Mouse (Mus musculus) T-helper 2 cell (primary cell): Measurements from ENCODE around the gene Mapk6.

Experiments
- in situ Hi-C: fragments of 300-600 bp; cut with MboI, MseI; formaldehyde crosslinking; loops from one replicate; pipeline ENCODE4 v1.15.1; 2025; ENCODE audit warnings: high pct_unique_total_duplicates

The Mapk6 gene

GRCm38 (mm10) chr9:75425796-75426391 is 16.1 kb upstream of the Mapk6 start:
- in situ Hi-C loops, result no loop called here

GRCm38 (mm10) chr9:75424358-75425150 is 14.7 kb upstream of the Mapk6 start:
- in situ Hi-C loops, result no loop called here

GRCm38 (mm10) chr9:75423683-75424082 is 13.9 kb upstream of the Mapk6 start:
- in situ Hi-C loops, result no loop called here

- in situ Hi-C loops, result no loop called here
Observed at GRCm38 (mm10) chr9:75422251-75422691, 12.5 kb upstream of the Mapk6 start.

GRCm38 (mm10) chr9:75414204-75414603 is 4.4 kb upstream of the Mapk6 start:
- in situ Hi-C loops, result no loop called here

GRCm38 (mm10) chr9:75413206-75413605 is 3.4 kb upstream of the Mapk6 start:
- in situ Hi-C loops, result no loop called here

GRCm38 (mm10) chr9:75411584-75411983 is 1.8 kb upstream of the Mapk6 start:
- in situ Hi-C loops, result no loop called here

- in situ Hi-C loops, result no loop called here
Observed at GRCm38 (mm10) chr9:75410868-75411487, 1.2 kb upstream of the Mapk6 start.

GRCm38 (mm10) chr9:75409031-75409851 is 564 bp downstream of the Mapk6 start:
- in situ Hi-C loops, result no loop called here

- in situ Hi-C loops, result no loop called here
Observed at GRCm38 (mm10) chr9:75408204-75408826, 1.5 kb downstream of the Mapk6 start.

GRCm38 (mm10) chr9:75407803-75408202 is 2.0 kb downstream of the Mapk6 start:
- in situ Hi-C loops, result no loop called here

- in situ Hi-C loops, result no loop called here
Observed at GRCm38 (mm10) chr9:75406121-75406520, 3.7 kb downstream of the Mapk6 start.

- in situ Hi-C loops, result no loop called here
Observed at GRCm38 (mm10) chr9:75403520-75403919, 6.3 kb downstream of the Mapk6 start.

GRCm38 (mm10) chr9:75401593-75402504 is 8.0 kb downstream of the Mapk6 start:
- in situ Hi-C loops, result no loop called here

- in situ Hi-C loops, result no loop called here
Observed at GRCm38 (mm10) chr9:75400639-75401038, 9.2 kb downstream of the Mapk6 start.

- in situ Hi-C loops, result loop anchor here (5.0 kb wide), 1 partner anchor 43 kb away; the partner anchor contains the start of gene Leo1
Observed at GRCm38 (mm10) chr9:75399069-75399468, 10.7 kb downstream of the Mapk6 start.

- in situ Hi-C loops, result loop anchor here (5.0 kb wide), 1 partner anchor 46 kb away; the partner anchor contains the start of gene Leo1
Observed at GRCm38 (mm10) chr9:75395971-75396370, 13.8 kb downstream of the Mapk6 start.

- in situ Hi-C loops, result no loop called here
Observed at GRCm38 (mm10) chr9:75393251-75393650, 16.6 kb downstream of the Mapk6 start.

GRCm38 (mm10) chr9:75385218-75385974 is 24.4 kb downstream of the Mapk6 start:
- in situ Hi-C loops, result no loop called here
